Mouse (Mus musculus) heart, embryonic 11.5 days (tissue): ENCODE results near the gene Rab42. TPM values are rescaled to one million over a fixed set of nuclear protein-coding genes. Genes with fewer than 3 reads are reported as not detected.

Experiments
- ATAC-seq: fragments of 200-750 bp; cut with Nextera tagmentation; replicated peaks from 2 replicates; pipeline ENCODE4 v1.8.0; 2017; ENCODE audit warnings: moderate library complexity; ENCODE audit not compliant: insufficient number of reproducible peaks, low FRiP score, low TSS enrichment
- H3K27ac ChIP-seq: fragments of 300-500 bp; sonication (generic); 2 replicates; pipeline ENCODE4 v1.5.1; 2014; ENCODE audit warnings: mild to moderate bottlenecking, low read depth, low read length
- H3K27me3 ChIP-seq: fragments of 300-500 bp; sonication (generic); 2 replicates; pipeline ENCODE4 v1.6.1; 2014; ENCODE audit warnings: mild to moderate bottlenecking, low read length, mixed read lengths; ENCODE audit not compliant: control insufficient read depth, insufficient read depth
- H3K36me3 ChIP-seq: fragments of 300-500 bp; sonication (generic); 2 replicates; pipeline ENCODE4 v1.6.1; 2014; ENCODE audit warnings: mild to moderate bottlenecking, low read length, moderate library complexity, mixed read lengths; ENCODE audit not compliant: control insufficient read depth, insufficient read depth
- H3K4me1 ChIP-seq: fragments of 300-500 bp; sonication (generic); 2 replicates; pipeline ENCODE4 v1.6.1; 2014; ENCODE audit warnings: low read length; ENCODE audit not compliant: control insufficient read depth, insufficient read depth
- H3K4me2 ChIP-seq: fragments of 300-500 bp; sonication (generic); 2 replicates; pipeline ENCODE4 v1.6.1; 2014; ENCODE audit warnings: mild to moderate bottlenecking, moderate library complexity
- H3K4me3 ChIP-seq: fragments of 300-500 bp; sonication (generic); 2 replicates; pipeline ENCODE4 v1.5.1; 2014; ENCODE audit warnings: low read depth, low read length
- H3K9ac ChIP-seq: fragments of 300-500 bp; sonication (generic); 2 replicates; pipeline ENCODE4 v1.6.1; 2014; ENCODE audit warnings: mild to moderate bottlenecking, low read depth, low read length, moderate library complexity
- H3K9me3 ChIP-seq: fragments of 300-500 bp; sonication (generic); replicated peaks from 2 replicates; pipeline ENCODE4 v1.6.1; 2016; ENCODE audit warnings: low read length; ENCODE audit not compliant: control insufficient read depth
- WGBS: fragments of 180-500 bp; shearing (Covaris S2); extraction: QIAGEN DNeasy Blood & Tissue Kit; methylation state at CpG from one replicate; pipeline ENCODE4 v1.1.7; 2014; ENCODE audit not compliant: insufficient replicate concordance; 5-methylcytosine and 5-hydroxymethylcytosine counted together
- polyA plus RNA-seq: library from polyadenylated mRNA; unstranded; fragments of >200 nt; fragmentation: Nextera tagmentation; extraction: Ambion mirVana; gene quantifications from 2 replicates; pipeline ENCODE4 v1.2.1, GENCODE M21; 2014

The Rab42 gene
- polyA plus RNA-seq, 1 experiment from 2014 or later: 0.57 TPM

- Histone ChIP-seq H3K27me3 (no peaks in the 10 kb centered on the region), H3K9me3 (no peaks in the 10 kb centered on the region), H3K36me3 (no peaks in the 10 kb centered on the region), H3K4me2 (peak overlapping the region; percentile 96), H3K9ac (no peak overlapping the region; the same call in 1 of the 2 replicates), H3K27ac (no peak overlapping the region), H3K4me3 (peak overlapping the region; percentile 55; the same call in 1 of the 2 replicates), H3K4me1 (peaks cover 8% of the 10 kb centered on the region; the same call in 1 of the 2 replicates)
- no peak for ATAC-seq
- 56% methylated on average over 2 of the region's 2 CpGs for WGBS
These were observed 30.0 kb downstream of the Rab42 start for GRCm38 (mm10) chr4:132273166-132273565.

DNA sequence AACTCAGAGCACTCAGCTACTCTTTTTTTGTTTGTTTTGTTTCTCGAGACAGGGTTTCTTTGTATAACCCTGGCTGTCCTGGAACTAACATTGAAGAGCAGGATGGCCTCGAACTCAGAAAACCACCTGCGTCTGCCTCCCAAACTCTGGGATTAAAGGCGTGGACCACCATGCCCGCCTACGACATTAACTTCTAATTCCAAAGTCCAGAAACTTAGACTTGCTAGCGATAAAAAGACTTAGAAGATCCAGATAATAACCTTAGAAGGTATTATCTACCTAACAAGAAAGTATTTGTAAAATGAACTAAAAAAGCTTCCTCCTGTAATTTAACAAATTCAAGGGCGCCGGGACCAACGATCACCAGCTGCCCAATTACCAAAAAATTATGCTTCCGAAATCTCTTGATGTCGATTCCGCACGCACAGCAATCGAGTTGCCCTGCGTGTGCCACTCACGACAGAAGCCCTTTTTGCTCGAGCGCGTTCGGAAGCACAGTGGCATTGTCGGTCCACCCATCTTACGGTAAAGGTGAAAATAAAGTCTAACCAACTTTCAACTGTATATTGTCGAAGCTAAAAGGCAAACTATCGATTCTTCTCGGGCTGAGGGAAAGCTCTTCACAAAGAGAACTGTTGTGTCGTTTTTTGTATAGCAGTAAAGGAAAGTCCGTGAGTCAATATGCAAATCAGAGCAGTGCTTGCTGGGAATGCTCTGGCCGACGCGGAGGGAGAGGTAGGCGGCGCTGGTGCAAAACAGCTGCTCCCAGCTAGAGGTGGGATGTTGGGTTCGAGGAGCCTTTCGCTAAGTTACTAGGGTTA lies 33.2 kb downstream of the Rab42 start:
- Histone ChIP-seq H3K4me3 (peak overlapping the region; percentile 31), H3K9ac (peak overlapping the region; percentile 64), H3K9me3 (no peaks in the 10 kb centered on the region), H3K36me3 (no peaks in the 10 kb centered on the region), H3K27ac (peak overlapping the region; percentile 81), H3K4me1 (peaks cover 5% of the 10 kb centered on the region; the same call in 1 of the 2 replicates), H3K4me2 (peak overlapping the region; percentile 69), H3K27me3 (no peaks in the 10 kb centered on the region)
- peak; percentile 70 for ATAC-seq
- WGBS: under 1% methylated on average over 35 of the region's 35 CpGs

DNA sequence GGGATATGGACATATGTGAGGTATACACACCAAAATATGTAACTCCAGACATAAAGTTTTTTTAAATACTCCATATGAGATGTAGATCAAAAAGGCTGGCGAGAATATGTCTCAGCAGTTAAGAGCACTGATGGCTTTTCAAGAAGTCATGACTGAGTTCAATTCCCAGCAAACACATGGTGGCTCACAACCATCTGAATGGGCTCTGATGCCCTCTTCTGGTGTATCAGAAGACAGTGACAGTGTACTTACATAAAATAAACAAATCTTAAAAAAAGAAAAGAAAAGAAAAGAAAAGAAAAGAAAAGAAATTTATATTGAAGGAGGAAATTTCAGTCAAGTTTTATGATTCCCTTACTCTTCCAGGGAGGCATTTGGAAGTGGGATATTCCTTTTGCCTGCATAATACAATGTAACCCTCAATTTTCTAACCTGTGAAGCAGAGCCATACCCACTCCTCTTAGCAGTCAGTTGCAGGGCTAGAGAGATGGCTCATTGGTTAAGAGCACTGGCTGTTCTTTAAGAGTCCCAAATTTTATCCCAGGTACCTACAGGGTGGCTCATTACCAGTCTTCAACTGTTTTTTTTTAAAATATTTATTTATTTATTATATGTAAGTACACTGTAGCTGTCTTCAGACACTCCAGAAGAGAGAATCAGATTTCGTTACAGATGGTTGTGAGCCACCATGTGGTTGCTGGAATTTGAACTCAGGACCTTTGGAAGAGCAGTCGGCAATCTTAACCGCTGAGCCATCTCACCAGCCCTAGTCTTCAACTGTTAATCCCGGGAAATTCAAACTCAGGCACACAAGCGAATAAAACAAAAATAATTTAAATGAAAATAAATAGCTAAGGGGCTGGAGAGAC lies 34.1 kb downstream of the Rab42 start:
- Histone ChIP-seq H3K9ac (no peak overlapping the region), H3K27me3 (no peaks in the 10 kb centered on the region), H3K9me3 (no peaks in the 10 kb centered on the region), H3K4me1 (peaks cover 5% of the 10 kb centered on the region; the same call in 1 of the 2 replicates), H3K36me3 (no peaks in the 10 kb centered on the region), H3K4me2 (no peak overlapping the region), H3K4me3 (no peak overlapping the region), H3K27ac (no peak overlapping the region)
- ATAC-seq: no peak
- WGBS: 14% methylated on average over 6 of the region's 6 CpGs

DNA sequence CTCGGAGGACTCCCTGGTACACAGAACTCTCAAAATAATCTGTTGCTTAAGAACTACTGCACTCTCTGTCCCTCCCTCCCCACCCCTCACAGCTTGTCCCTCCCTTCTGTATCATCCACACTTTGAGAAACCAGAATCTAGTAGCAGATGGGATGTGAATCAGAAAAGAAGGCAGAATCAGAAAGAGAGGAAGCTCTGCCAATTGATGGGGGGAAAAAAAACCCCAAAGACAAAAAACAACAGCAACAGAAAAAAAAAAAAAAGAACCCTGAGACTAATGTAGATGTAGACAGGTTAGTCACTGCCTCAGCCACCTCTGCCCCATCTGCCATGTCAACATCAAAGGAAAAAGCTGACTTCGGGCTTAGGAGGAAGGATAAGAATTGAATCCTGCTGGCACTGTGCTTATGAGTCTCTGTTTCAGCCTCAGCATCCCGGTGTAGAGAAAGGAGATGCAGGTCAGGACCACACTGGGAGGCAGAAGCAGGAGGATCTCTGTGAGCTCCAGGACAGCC lies 36.3 kb downstream of the Rab42 start:
- Histone ChIP-seq H3K27me3 (no peaks in the 10 kb centered on the region), H3K4me1 (no peaks in the 10 kb centered on the region), H3K9me3 (no peaks in the 10 kb centered on the region), H3K9ac (no peak overlapping the region), H3K4me2 (no peak overlapping the region), H3K27ac (no peak overlapping the region), H3K36me3 (no peaks in the 10 kb centered on the region), H3K4me3 (no peak overlapping the region)
- no peak for ATAC-seq
- WGBS: 71% methylated on average over 3 of the region's 3 CpGs

- ATAC-seq: no peak
- WGBS: 91% methylated on average over 7 of the region's 7 CpGs
- Histone ChIP-seq H3K9me3 (no peaks in the 10 kb centered on the region), H3K9ac (no peak overlapping the region), H3K4me2 (no peak overlapping the region), H3K4me1 (peaks cover 17% of the 10 kb centered on the region), H3K27me3 (no peaks in the 10 kb centered on the region), H3K36me3 (no peaks in the 10 kb centered on the region), H3K27ac (no peak overlapping the region), H3K4me3 (no peak overlapping the region)
These were observed 39.9 kb downstream of the Rab42 start for GRCm38 (mm10) chr4:132263313-132263712.

GRCm38 (mm10) chr4:132262358-132262616 lies 40.9 kb downstream of the Rab42 start:
- no peaks in the 10 kb centered on the region for H3K36me3 ChIP-seq
- ATAC-seq: no peak
- H3K4me3 ChIP-seq: no peak overlapping the region
- peak overlapping the region; percentile 98; the same call in 1 of the 2 replicates for H3K9ac ChIP-seq
- no peaks in the 10 kb centered on the region for H3K27me3 ChIP-seq
- H3K9me3 ChIP-seq: no peaks in the 10 kb centered on the region
- H3K27ac ChIP-seq: no peak overlapping the region
- peaks cover 17% of the 10 kb centered on the region for H3K4me1 ChIP-seq
- H3K4me2 ChIP-seq: peak overlapping the region; percentile 91
- WGBS: 75% methylated on average over 5 of the region's 5 CpGs

DNA sequence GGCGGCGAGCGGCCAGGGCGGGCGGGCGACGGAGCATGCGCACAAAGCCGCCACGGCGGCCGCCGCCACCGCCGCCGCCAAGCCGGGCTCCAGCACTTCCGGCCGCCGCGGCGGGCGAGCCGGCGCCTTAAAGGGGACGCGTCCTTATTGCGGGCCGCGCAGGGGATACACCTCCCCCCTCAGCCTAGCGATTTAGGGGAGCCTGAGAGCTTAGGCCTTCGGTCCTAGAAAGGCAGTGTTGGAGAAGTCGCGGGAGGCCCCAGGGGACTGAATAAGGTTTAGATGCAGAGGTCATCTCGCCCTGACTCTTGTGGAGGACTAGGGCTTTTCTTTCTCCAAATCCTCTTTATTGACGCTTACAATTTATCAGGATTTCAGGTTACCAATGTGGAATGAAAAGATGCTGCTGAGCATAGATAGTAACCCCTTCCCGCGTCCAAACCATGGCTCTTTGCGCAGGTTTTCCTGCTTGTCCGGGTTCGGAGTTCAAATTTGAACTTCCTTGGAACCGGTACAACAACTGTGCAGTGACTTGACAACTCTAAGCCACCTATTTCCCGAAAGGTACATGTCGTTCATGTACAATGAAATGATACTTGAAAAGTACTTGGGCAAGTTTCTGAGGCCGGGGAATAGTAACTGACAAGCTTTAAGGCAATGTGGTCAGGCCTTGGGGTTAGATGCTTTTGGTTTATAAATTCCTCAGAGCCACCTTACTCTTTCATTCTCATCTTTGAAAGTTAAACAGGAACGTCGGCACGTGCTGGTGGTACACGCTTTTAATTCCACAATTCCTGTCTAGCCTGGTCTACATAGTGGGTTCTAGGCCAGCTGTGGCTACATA lies 41.4 kb downstream of the Rab42 start, which contains the start of gene Gmeb1:
TSS of gene Gmeb1 (minus strand) at position 89 of the 844 bp plus-strand sequence.
- Histone ChIP-seq H3K9ac (peak within 1 kb of the TSS; percentile 98), H3K27me3 (no peaks in the 10 kb centered on the region), H3K36me3 (no peaks in the 10 kb centered on the region), H3K27ac (peak within 1 kb of the TSS; percentile 97), H3K4me1 (peaks cover 18% of the 10 kb centered on the region), H3K4me3 (peak within 1 kb of the TSS; percentile 93), H3K9me3 (no peaks in the 10 kb centered on the region), H3K4me2 (peak within 1 kb of the TSS; percentile 91)
- ATAC-seq: peak; percentile 73
- WGBS: 15% methylated on average over 37 of the region's 49 CpGs
